Mouse (Mus musculus) right cerebral cortex, postnatal 10 days (tissue): ENCODE measurements at regions not wholly inside any gene's neighbourhood (a gene's known extent, or its start where the extent isn't known, plus 50 kb on each side); places are given as distances from the start of the nearest gene placed in this dataset.

Source experiments
- DNase-seq, 2 experiments: peaks; one replicate each; pipeline ENCODE4 v3.0.0; 2021; ENCODE audit warnings: low spot score in 2 of 2

GRCm38 (mm10) chr11:114611690-114612089, 56.6 kb upstream of the Rpl38 start:
- no peak for DNase-seq

- DNase-seq, result no peak
These were observed 60.3 kb upstream of the Rpl38 start for GRCm38 (mm10) chr11:114608009-114608408.

- no peak for DNase-seq
These were observed 65.2 kb upstream of the Rpl38 start for GRCm38 (mm10) chr11:114603108-114603507.

GRCm38 (mm10) chr11:114597225-114597624, 71.1 kb upstream of the Rpl38 start:
- DNase-seq, result peak in 1 of 2 experiments; percentile 37

GRCm38 (mm10) chr11:114592961-114593360, 75.4 kb upstream of the Rpl38 start:
- no peak for DNase-seq

GRCm38 (mm10) chr11:114588554-114588953, 79.8 kb upstream of the Rpl38 start:
- no peak for DNase-seq

- no peak for DNase-seq
These were observed 80.3 kb upstream of the Rpl38 start for GRCm38 (mm10) chr11:114587986-114588385.

GRCm38 (mm10) chr11:114586400-114586799, 81.9 kb upstream of the Rpl38 start:
- no peak for DNase-seq

GRCm38 (mm10) chr11:114584804-114585203, 83.5 kb upstream of the Rpl38 start:
- DNase-seq, result no peak

GRCm38 (mm10) chr11:114584146-114584545, 84.2 kb upstream of the Rpl38 start:
- no peak for DNase-seq

GRCm38 (mm10) chr11:114579986-114580385, 88.3 kb upstream of the Rpl38 start:
- no peak for DNase-seq

- DNase-seq, result no peak
These were observed 89.8 kb upstream of the Rpl38 start for GRCm38 (mm10) chr11:114578551-114578950.

GRCm38 (mm10) chr11:114576803-114577202, 91.5 kb upstream of the Rpl38 start:
- no peak for DNase-seq

- DNase-seq, result no peak
These were observed 97.0 kb upstream of the Rpl38 start for GRCm38 (mm10) chr11:114571144-114571869.

- DNase-seq, result no peak
These were observed 98.2 kb upstream of the Rpl38 start for GRCm38 (mm10) chr11:114570076-114570475.

- no peak for DNase-seq
These were observed 100.2 kb upstream of the Rpl38 start for GRCm38 (mm10) chr11:114567814-114568800.

- DNase-seq, result no peak
These were observed 101.1 kb upstream of the Rpl38 start for GRCm38 (mm10) chr11:114567045-114567780.

- DNase-seq, result no peak
These were observed 103.4 kb upstream of the Rpl38 start for GRCm38 (mm10) chr11:114564949-114565348.

- DNase-seq, result peak in 1 of 2 experiments; percentile 36
These were observed 105.2 kb upstream of the Rpl38 start for GRCm38 (mm10) chr11:114563172-114563571.

GRCm38 (mm10) chr11:114554576-114554975, 113.7 kb upstream of the Rpl38 start:
- no peak for DNase-seq

- no peak for DNase-seq
These were observed 114.3 kb upstream of the Rpl38 start for GRCm38 (mm10) chr11:114553992-114554391.

GRCm38 (mm10) chr11:114552176-114552575, 116.1 kb upstream of the Rpl38 start:
- no peak for DNase-seq
